ENCODE assay signal across 19 mouse cellular contexts in the genomic region with DNA sequence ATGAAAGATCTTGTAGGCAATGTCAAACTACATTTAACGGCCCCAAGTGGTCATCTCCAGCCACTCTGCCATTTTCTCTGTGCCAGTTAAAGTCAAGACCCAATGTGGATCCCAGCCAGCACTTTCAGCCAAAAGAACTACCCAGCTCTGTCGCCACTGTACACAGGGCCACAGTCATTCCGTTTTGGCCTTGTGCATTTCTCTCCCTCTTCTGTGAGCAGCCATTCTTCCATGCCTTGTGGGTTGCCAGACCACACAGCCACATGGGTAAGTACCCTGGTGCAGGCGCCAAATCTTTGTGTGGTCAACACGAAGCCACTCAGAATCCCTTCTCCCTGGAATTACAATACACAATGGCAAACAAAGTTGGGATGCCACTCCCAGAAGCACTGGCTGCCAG. TPM values are rescaled to one million over a fixed set of nuclear protein-coding genes. Genes with fewer than 3 reads are reported as not detected.
A peak's percentile ranks its signal among the peaks of the same experiment; 100 is the strongest.
DNase-seq lines count a peak whose midpoint lies in the region; ATAC-seq and TF ChIP-seq lines count a peak whose summit lies in the region.
"Had no signal": no experiment of that assay in that cellular context is flagged by ENCODE, and none has a peak within 500 bp of the region (broad histone marks: within the 10 kb centered on the region; RNA-seq: fewer than 3 reads in every experiment).

No protein-coding gene starts in this region.

- POLR2A ChIA-PET in Patski (lab: Charles Lee), result interaction anchor here (0.6 kb wide), 2 partner anchors 46 to 56 kb away, joined by 3 to 4 read pairs; no protein-coding TSS in a partner anchor

- in situ Hi-C loops in Patski (cut with MboI; ENCODE audit: low pct_unique_long_range_greater_than_20kb), result no loop called here

- CTCF ChIA-PET in Patski (lab: Charles Lee), result interaction anchor here (0.7 to 1.3 kb wide), 5 partner anchors 8 to 24 kb away, joined by 3 to 4 read pairs (median 3); no protein-coding TSS in a partner anchor

- no peaks in the 10 kb centered on the region for H3K27me3 ChIP-seq in Patski
- H3K27me3 ChIP-seq: CH12.LX; heart, embryonic 12.5 days; limb, embryonic 13.5 days; liver, embryonic 15.5 days had no signal

- no peak for DNase-seq in frontal cortex, adult 2 months (ENCODE audit: extremely low spot score in 1 of 2, low spot score in 1 of 2)
- DNase-seq in left cerebral cortex, adult 11 months (ENCODE audit: low spot score), result peak; percentile 34
- no peak for DNase-seq in left cerebral cortex, adult 9 months (ENCODE audit: low spot score in 2 of 2)
- DNase-seq in 3T3-L1 (ENCODE audit: low read depth, low spot score) (peak; percentile 49), Patski (ENCODE audit: low read depth, low spot score) (peak; percentile 33)
- DNase-seq in kidney, postnatal 36 days, result no peak
- DNase-seq: cerebellum, adult 9-10 months; gastrocnemius, postnatal 36 days; heart, postnatal 36 days; kidney, adult 18-20 months; kidney, postnatal 25 days; lung, postnatal 4 days; midbrain, embryonic 14.5 days had no signal

- no peak for TF ChIP-seq CTCF in Patski (IDR thresholded peaks at IDR 0.05)

- peak; percentile 31 for ATAC-seq in frontal cortex, adult (ENCODE audit: low TSS enrichment)
- peak; percentile 62 for ATAC-seq in Patski
- ATAC-seq: activated CD4-positive, CD25-positive, alpha-beta regulatory T cell, adult 4 months had no signal

RNA-seq across cellular contexts. Expression of a gene that starts 57.7 kb away (rescaled TPM):
- 922 and 929 TPM in 2 replicates for polyA plus RNA-seq in frontal cortex, adult 2 months (2012; rRNA removed)
- polyA plus RNA-seq in Patski (2021), result 1,235 TPM

Comparison
In these comparisons a context has a peak if more than half of its experiments do, and no peak if none do; other contexts are left out.
1. DNase-seq: peak in left cerebral cortex, adult 11 months (single experiment), 3T3-L1 (single experiment) and Patski (single experiment); none in frontal cortex, adult 2 months (0 of 2), left cerebral cortex, adult 9 months (0 of 2) and kidney, postnatal 36 days (0 of 2).